Mouse (Mus musculus) liver, postnatal 0 days (tissue): Measurements from ENCODE around the gene Rae1. TPM values are rescaled to one million over a fixed set of nuclear protein-coding genes. Genes with fewer than 3 reads are reported as not detected.

ENCODE experiments used
- ATAC-seq: fragments of 200-750 bp; cut with Nextera tagmentation; 2 replicates; pipeline ENCODE4 v1.8.0; 2017; ENCODE audit warnings: mild to moderate bottlenecking, moderate library complexity
- DNase-seq: peaks from one replicate; pipeline ENCODE4 v3.0.0-alpha.2; 2016
- H3K27ac ChIP-seq: fragments of 300-500 bp; sonication (generic); 2 replicates; pipeline ENCODE4 v1.5.1; 2014; ENCODE audit warnings: antibody characterized with exemption, moderate library complexity, mild to moderate bottlenecking, low read depth
- H3K27me3 ChIP-seq: fragments of 300-500 bp; sonication (generic); 2 replicates; pipeline ENCODE4 v1.6.1; 2014; ENCODE audit warnings: low read length, control low read depth, mixed read lengths; ENCODE audit not compliant: insufficient read depth
- H3K36me3 ChIP-seq: fragments of 300-500 bp; sonication (generic); replicated peaks from 2 replicates; pipeline ENCODE4 v1.6.1; 2014; ENCODE audit warnings: mild to moderate bottlenecking, control low read depth, low read length, moderate library complexity, mixed read lengths; ENCODE audit not compliant: insufficient read depth
- H3K4me1 ChIP-seq: fragments of 300-500 bp; sonication (generic); 2 replicates; pipeline ENCODE4 v1.6.1; 2014; ENCODE audit warnings: antibody characterized with exemption, mild to moderate bottlenecking, control low read depth; ENCODE audit not compliant: insufficient read depth
- H3K4me2 ChIP-seq: fragments of 300-500 bp; sonication (generic); 2 replicates; pipeline ENCODE4 v1.6.1; 2014; ENCODE audit warnings: low read depth, mild to moderate bottlenecking, low read length, moderate library complexity, mixed read lengths
- H3K4me3 ChIP-seq: fragments of 300-500 bp; sonication (generic); 2 replicates; pipeline ENCODE4 v1.5.1; 2014; ENCODE audit warnings: low read depth, low read length
- H3K9ac ChIP-seq: fragments of 300-500 bp; sonication (generic); replicated peaks from 2 replicates; pipeline ENCODE4 v1.6.1; 2014; ENCODE audit warnings: mild to moderate bottlenecking, moderate library complexity
- H3K9me3 ChIP-seq: fragments of 300-500 bp; sonication (generic); 2 replicates; pipeline ENCODE4 v1.6.1; 2016; ENCODE audit warnings: mild to moderate bottlenecking, control low read depth, low read length, mixed read lengths
- CTCF ChIP-seq: sonication (generic); IDR thresholded peaks from 2 replicates; pipeline ENCODE4 v1.5.1; 2016; ENCODE audit warnings: antibody characterized with exemption, low read depth
- EP300 ChIP-seq: IDR thresholded peaks from 2 replicates; pipeline ENCODE4 v1.6.1; 2016; ENCODE audit warnings: antibody characterized with exemption, low read depth, mild to moderate bottlenecking
- WGBS: fragments of 180-500 bp; shearing (Covaris S2); extraction: QIAGEN DNeasy Blood & Tissue Kit; methylation state at CpG from one replicate; pipeline ENCODE4 v1.1.7; 2014; ENCODE audit not compliant: insufficient replicate concordance; 5-methylcytosine and 5-hydroxymethylcytosine counted together
- polyA plus RNA-seq: library from polyadenylated mRNA; unstranded; fragments of >200 nt; fragmentation: Nextera tagmentation; extraction: Ambion mirVana; gene quantifications from 2 replicates; pipeline ENCODE4 v1.2.1, GENCODE M21; 2015

The Rae1 gene
- polyA plus RNA-seq, 1 experiment from 2014 or later = 41.5 TPM

DNA sequence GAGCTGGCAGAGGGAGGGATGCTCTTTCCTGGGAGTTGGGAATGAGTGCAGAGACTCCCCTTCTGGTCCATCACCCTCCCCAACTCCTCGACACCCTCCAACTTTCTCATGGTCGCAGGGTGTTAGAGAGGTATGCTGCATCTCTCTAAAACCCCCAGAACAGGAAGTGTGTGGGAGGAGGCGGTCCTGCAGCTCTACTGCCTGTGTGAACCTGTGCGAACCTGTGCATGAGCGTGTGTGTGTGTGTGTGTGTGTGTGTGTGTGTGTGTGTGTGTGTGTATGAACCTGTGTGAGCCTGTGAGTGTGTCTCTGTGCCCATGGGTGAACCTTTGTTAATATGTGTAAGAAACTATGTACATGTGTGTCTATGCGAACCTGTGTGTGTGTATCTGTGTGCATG, 53.9 kb downstream of the Rae1 start:
- 65% methylated on average over 6 of the region's 6 CpGs for WGBS

DNA sequence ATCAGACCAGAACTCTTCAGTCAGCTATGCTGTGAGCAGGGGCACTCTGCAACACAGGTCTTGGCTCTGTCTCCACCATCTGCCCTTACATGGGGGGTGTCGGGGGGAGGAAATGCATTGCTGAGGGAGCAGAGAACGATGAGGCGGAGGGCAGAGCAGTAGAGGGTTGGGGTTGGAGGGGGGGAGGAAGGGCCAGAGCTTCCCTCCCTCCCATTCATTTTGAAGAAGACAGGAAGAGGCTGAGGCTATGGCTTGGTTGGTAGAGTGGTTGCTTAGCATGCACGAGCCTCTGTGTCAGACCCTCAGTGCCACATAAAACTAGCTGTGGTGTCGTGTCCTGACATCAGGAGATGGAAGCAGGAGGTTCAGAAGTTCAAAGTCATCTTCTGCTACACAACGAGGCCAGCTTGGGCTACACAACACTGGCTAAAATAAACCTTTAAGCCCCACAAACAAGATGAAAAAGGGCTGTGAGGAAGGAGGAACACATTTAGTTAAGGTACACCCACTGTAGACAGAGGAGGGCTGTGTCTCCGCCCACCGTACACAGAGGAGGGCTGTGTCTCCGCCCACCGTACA, 56.5 kb downstream of the Rae1 start:
- no peaks in the 10 kb centered on the region for H3K9me3 ChIP-seq
- no peak overlapping the region for H3K9ac ChIP-seq
- no peak for ATAC-seq
- no peak for DNase-seq
- TF ChIP-seq EP300 = no peak
- WGBS = 36% methylated on average over 10 of the region's 10 CpGs
- H3K27me3 ChIP-seq = no peaks in the 10 kb centered on the region
- no peak overlapping the region for H3K4me2 ChIP-seq
- no peak overlapping the region for H3K27ac ChIP-seq
- H3K36me3 ChIP-seq = no peaks in the 10 kb centered on the region
- peaks cover 33% of the 10 kb centered on the region for H3K4me1 ChIP-seq
- H3K4me3 ChIP-seq = no peak overlapping the region

More for the DNA sequence above, 53.9 kb downstream of the Rae1 start:
- no peaks in the 10 kb centered on the region for H3K36me3 ChIP-seq
- TF ChIP-seq EP300 (no peak), CTCF (no peak)
- DNase-seq (no peak), ATAC-seq (no peak)
- no peaks in the 10 kb centered on the region for H3K9me3 ChIP-seq
- H3K4me1 ChIP-seq = peaks cover 42% of the 10 kb centered on the region
- H3K27ac ChIP-seq = no peak overlapping the region
- no peaks in the 10 kb centered on the region for H3K27me3 ChIP-seq
- no peak overlapping the region for H3K9ac ChIP-seq
- no peak overlapping the region for H3K4me3 ChIP-seq
- H3K4me2 ChIP-seq = no peak overlapping the region

DNA sequence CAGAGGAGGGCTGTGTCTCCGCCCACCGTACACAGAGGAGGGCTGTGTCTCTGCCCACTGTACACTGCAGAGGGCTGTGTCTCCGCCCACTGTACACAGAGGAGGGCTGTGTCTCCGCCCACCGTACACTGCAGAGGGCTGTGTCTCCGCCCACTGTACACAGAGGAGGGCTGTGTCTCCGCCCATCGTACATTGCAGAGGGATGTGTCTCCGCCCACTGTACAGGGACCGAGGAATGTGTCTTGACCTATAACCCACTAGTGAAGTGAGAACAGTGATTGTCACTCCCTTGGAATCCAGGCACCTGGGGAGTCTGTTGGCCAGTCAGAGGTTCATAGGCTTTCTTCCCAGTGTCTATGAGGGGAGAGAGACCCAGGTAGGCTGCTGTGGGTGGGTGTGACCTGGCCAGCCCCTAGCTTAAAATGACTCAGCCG, 57.0 kb downstream of the Rae1 start:
- Histone ChIP-seq H3K4me3 (no peak overlapping the region), H3K9ac (no peak overlapping the region), H3K36me3 (no peaks in the 10 kb centered on the region), H3K9me3 (no peaks in the 10 kb centered on the region), H3K27ac (no peak overlapping the region), H3K27me3 (no peaks in the 10 kb centered on the region), H3K4me1 (peaks cover 33% of the 10 kb centered on the region), H3K4me2 (peak overlapping the region; percentile 13; the same call in 1 of the 2 replicates)
- peak; percentile 85 for ATAC-seq
- TF ChIP-seq CTCF = no peak
- no peak for TF ChIP-seq EP300
- 25% methylated on average over 10 of the region's 11 CpGs for WGBS
- peak; percentile 73 for DNase-seq

DNA sequence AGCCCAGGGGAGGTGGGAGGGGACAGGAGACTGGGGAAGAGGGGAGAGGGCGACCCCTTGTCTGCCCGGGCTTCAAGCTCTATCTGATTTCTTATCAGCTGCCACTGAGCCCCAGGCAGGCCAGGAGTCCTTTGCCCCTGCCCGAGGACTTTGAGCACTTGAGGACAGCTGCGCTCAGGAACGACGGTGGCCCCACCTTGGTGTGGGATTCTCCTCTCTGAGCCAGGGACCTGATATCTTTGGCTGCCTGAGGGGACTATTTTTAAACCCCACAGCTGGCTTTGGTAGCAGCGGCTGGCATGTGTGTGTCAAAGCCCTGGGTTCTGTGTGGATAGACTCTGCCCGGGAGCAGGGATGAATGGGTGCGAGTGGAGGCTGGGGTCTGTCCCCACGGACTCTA, 57.7 kb downstream of the Rae1 start:
- ATAC-seq = no peak
- H3K27me3 ChIP-seq = no peaks in the 10 kb centered on the region
- DNase-seq = no peak
- no peak overlapping the region for H3K9ac ChIP-seq
- no peaks in the 10 kb centered on the region for H3K9me3 ChIP-seq
- no peak overlapping the region for H3K4me2 ChIP-seq
- no peak overlapping the region for H3K27ac ChIP-seq
- H3K36me3 ChIP-seq = no peaks in the 10 kb centered on the region
- H3K4me3 ChIP-seq = no peak overlapping the region
- TF ChIP-seq CTCF = no peak
- TF ChIP-seq EP300 = no peak
- 35% methylated on average over 10 of the region's 10 CpGs for WGBS
- H3K4me1 ChIP-seq = peaks cover 40% of the 10 kb centered on the region

DNA sequence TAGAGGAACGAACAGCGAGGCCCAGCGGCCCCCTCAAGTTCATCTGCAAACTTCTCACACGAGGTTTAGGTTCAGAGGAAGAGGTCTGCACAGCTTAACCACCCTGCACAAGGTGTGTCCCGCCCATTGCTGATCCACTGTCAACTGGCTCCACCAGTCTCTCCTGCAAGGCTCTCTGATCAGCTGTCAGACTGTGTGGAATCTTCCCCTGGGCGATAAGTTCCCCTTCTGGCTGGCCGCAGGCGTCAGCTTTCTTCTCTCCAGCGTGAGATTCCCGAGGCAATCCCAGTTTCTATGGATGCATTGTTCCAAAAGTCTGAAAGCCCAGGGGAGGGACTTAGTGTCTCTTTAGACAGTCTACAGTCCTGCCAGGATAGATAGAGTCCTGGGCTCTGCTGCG, 58.3 kb downstream of the Rae1 start:
- Histone ChIP-seq H3K27ac (no peak overlapping the region), H3K27me3 (no peaks in the 10 kb centered on the region), H3K9ac (no peak overlapping the region), H3K36me3 (no peaks in the 10 kb centered on the region), H3K9me3 (no peaks in the 10 kb centered on the region), H3K4me1 (peaks cover 44% of the 10 kb centered on the region), H3K4me2 (no peak overlapping the region), H3K4me3 (no peak overlapping the region)
- DNase-seq = no peak
- TF ChIP-seq EP300 (no peak), CTCF (no peak)
- WGBS = 54% methylated on average over 11 of the region's 11 CpGs
- ATAC-seq = no peak

DNA sequence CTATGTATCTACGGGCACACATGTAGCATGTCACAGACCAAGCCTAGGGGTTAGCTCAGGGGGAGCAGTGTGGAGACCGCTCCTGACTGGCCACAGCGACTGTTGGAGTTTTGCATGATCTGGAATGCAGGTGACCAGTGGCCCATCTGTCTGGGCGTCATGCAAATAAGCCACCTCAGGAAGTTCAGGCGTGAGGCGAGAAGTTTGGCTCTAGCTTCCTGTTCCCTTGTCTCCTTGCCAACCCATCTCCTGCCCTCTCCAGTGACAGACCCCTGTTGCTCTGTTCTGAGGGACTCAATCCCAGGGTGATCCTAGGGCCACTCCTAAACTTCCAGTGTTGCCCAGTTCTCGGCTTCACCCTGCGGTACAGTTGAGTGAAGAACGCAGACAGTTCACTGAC, 60.5 kb downstream of the Rae1 start:
- ATAC-seq = no peak
- Histone ChIP-seq H3K9ac (no peak overlapping the region), H3K9me3 (no peaks in the 10 kb centered on the region), H3K27me3 (no peaks in the 10 kb centered on the region), H3K36me3 (no peaks in the 10 kb centered on the region), H3K4me1 (peaks cover 44% of the 10 kb centered on the region), H3K27ac (peak overlapping the region; percentile 80), H3K4me3 (no peak overlapping the region), H3K4me2 (peak overlapping the region; percentile 58; the same call in 1 of the 2 replicates)
- DNase-seq = no peak
- WGBS = 64% methylated on average over 9 of the region's 9 CpGs
- TF ChIP-seq CTCF = no peak
- no peak for TF ChIP-seq EP300
